Mouse (Mus musculus): ENCODE results near the gene Ptpn23.
A peak's percentile ranks its signal among the peaks of the same experiment; 100 is the strongest.
"Not testable (repeated sequence)": the region's sequence is repeated elsewhere in the genome, so short reads cannot be mapped to it uniquely, and the experiment has no call there.

Gene Ptpn23

GRCm38 (mm10) chr9:110408099-110408773 is at the start of gene Ptpn23:
TSS of gene Ptpn23 (minus strand) at chr9:110408213.
- peak; percentile 96 to 99 for DNase-seq

DNA sequence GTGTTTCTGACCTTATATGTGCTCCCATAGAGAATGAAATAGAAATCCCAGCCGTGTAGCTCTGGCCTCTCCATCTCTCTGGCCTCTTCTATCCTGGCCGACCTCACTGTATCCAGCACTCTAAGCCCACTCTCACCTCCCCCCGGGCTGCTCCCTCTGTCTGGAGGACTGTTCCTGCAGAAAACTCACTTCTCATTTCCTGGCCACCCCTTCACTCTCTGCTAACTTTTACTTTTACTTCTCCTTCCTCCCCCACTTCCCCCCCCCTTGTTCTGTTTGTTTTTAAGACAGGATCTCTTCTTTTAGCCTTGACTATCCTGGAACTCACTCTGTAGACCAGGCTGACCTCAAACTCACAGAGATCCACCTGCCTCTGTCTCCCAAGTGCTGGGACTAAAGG is 44.5 kb upstream of the Ptpn23 start:
- DNase-seq, result no peak

DNA sequence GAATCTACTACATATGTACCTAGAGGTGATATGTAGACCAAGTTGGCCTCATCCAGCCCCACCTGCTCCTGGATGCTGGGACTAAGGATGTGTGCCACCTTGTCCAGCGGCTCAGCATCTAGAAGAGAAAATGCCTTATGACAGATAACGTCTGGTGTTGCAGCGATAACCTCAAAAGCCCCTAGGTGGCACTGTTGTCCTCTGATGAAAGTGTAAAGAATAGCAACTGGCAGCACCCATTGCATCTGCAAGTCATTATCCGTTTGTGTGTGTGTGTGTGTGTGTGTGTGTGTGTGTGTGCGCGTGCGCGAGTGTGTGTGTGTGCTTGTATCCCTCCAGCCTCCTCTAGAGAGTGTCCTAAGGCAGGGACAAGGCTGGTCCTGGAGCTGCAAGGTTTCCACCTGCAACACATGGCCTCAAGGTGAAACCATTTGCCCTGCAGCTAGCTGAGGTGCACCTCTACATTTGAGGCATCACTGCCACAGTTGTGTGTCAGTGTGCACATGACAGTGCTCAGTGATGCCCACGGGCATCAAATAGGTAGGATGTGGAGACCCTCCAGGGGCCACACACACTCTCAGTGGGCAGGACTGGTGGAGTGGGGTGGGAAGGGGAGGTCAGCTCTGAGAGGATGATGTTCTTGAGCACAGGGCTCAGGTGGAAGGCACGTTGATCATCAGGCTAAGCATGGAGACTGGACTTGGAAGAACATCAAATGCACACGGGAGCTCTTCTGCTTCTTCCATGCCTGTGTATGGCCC is 41.0 kb upstream of the Ptpn23 start:
- DNase-seq, result peak; percentile 72 to 83

DNA sequence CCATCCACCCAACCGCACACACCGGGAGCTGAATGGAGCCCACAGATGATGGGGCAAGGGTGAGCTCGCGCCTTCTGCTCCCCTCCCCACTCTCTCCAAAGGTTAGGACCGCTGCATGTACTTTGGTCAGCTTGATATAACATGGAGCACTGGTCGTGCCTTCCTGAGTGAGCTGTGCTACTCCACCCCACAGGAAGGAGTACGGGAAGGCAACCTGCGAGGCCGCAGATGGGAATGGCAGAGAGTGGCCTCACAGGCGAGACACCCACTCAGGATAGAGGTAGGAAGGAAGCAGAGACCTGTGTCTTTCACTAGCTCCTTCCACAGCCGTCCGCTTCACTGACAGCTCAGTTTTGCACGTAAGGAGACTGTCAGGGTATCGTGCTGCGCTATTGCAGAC is 40.3 kb upstream of the Ptpn23 start:
- no peak for DNase-seq

DNA sequence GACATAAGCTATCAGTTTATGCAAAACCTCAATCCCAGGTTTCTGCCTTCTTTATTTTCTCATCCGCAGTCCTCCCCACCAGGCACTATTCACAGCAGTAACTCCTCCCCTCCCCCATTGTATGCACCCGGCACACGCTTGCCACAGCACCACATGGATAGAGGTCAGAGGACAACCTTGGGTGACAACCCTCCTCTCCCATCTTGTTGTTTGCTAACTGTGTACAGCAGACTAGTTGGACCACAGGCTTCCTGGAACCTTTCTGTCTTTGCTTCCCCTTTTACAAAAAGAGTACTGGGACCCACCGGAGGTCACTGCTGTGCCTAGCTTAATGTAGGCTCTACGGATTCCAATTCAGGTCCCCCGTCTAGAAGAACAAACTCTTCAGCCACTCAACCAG is 32.5 kb upstream of the Ptpn23 start:
- DNase-seq, result no peak

DNA sequence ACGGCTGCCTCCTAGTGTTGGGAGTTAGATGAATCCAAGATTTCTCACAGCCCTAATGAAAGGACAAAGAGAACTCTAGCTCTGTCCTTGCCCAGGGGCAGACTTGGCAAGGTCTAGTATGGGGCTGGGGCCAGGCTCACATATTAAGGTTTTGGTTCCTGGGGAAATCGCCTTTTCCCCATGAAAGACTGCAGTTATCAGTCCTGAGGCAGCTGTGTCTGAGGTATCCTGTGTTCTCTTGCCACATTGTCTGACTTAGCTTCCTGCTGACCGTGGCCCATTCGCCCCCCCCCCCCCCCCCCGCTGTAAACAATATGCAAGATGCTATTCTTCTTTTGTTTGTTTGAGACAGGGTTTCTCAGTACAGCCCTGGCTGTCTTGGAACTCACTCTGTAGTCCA is 32.0 kb upstream of the Ptpn23 start:
- DNase-seq, result no peak

GRCm38 (mm10) chr9:110436041-110436440 is 28.0 kb upstream of the Ptpn23 start:
- DNase-seq, result no peak

DNA sequence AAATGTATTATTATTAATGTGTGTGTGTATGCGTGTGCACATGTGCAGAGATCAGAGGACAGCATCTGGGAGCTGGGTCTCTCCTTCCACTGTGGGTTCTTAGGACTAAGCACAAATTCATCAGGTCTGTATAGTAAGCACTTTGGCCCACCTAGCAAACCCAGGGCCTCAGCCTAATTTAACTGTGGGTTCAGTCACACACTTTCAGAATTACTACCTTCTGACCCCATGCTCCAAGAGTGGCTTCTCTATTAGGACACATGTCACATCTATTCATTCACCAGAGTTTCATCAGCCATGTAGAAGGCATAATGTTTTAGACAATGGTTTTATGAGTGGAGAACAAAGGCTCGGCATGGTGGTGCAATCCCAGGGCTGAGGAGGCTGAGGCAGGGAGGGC is 25.0 kb upstream of the Ptpn23 start:
- no peak for DNase-seq

GRCm38 (mm10) chr9:110431241-110431640 is 23.2 kb upstream of the Ptpn23 start:
- DNase-seq, result no peak

GRCm38 (mm10) chr9:110419511-110420112 is 11.6 kb upstream of the Ptpn23 start, which contains the start of gene Ngp:
TSS of gene Ngp (plus strand) at chr9:110419747.
- DNase-seq, result no peak

DNA sequence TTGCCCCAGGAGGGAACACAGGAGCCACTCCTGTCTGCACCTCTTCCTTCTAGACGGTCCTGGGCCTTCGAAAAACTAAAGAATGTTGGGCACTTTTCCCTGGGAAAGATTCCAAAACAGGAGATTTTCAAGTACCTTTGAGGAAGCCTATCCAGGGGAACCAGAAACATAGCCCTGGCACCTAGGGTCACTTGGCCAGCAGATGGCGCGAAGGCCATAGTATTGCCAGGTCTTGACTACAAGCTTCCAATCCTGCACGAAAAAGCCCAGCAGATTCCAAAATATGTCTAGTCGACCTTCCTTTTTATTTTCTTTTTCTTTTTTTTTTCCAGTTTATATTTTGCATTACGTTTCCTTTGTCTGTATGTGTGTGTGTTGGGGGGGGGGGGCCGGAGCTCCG is 5.8 kb upstream of the Ptpn23 start:
- DNase-seq, result peak; percentile 41 to 68

- no peak for DNase-seq
Observed at GRCm38 (mm10) chr9:110412926-110413325, 4.9 kb upstream of the Ptpn23 start.

- peak; percentile 76 to 86 for DNase-seq
Observed at GRCm38 (mm10) chr9:110410908-110411887, 3.2 kb upstream of the Ptpn23 start.

DNA sequence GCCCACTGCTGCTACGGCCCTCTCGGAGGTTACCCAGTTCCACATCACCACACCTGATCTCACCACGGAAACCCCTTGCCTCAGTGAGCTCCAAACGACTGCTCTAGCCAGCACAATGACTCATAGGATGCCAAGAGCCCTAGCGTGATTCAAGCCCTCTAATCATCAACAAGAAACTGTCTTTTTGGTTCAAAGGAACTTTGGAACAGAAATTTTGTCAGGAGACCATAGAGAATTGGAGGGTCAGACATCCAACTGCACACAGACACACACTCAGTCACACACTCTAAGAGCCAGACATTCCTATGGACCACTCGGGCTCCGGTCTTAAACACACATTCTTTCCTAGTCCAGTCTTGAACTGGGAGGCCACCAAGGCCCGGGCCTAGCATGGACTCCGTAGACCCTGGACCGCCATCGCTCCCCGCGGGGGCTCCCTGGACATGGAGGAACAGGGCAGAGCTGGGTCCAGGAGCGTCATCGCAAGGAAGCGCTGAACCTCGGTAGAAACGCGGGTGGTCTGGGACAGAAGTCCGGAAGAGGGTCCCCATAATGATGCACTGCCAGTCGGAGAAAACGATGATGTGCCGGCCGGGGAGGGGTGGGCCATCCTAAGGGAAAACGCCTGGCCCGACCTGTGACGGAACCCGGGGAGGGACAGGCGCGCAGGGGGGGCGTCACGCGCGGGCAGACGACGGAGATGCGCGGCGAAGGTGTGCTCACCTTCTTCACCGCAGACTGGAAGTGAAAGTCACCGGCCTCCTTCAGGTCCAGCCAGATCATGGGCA is 508 bp downstream of the Ptpn23 start:
- no peak for DNase-seq

DNA sequence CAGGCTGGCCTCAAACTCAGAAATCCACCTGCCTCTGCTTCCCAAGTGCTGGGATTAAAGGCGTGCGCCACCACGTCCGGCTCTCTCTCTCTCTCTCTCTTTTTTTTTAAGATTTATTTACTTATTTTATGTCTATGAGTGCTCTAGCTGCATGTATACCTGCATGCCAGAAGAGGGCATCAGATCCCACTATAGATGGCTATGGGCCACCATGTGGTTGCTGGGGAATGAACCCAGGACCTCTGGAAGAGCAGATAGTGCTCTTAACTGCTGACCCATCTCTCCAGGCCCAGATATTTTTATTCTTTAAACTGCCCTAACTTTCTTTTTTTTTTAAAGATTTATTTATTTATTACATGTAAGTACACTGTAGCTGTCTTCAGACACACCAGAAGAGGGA is 4.8 kb downstream of the Ptpn23 start:
- not testable (repeated sequence) for DNase-seq

DNA sequence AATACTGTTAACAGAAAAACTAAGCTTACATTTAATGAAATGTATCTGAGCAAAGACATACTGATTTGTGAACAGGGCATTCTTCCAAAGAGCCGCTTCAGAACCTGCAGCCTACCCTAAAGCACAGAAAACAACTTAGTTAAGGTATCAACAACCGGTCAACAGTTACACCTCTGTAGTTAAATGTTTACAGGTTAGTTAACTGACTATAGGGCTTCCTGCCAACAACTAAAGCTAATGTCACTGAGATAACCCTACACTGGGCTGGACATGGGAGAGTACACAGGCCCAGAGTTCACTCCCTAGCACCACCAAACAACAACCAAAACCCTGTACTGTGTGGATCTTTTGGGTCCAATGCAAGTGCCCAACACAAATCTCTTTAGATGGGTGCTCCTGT is 5.3 kb downstream of the Ptpn23 start:
- no peak for DNase-seq

DNA sequence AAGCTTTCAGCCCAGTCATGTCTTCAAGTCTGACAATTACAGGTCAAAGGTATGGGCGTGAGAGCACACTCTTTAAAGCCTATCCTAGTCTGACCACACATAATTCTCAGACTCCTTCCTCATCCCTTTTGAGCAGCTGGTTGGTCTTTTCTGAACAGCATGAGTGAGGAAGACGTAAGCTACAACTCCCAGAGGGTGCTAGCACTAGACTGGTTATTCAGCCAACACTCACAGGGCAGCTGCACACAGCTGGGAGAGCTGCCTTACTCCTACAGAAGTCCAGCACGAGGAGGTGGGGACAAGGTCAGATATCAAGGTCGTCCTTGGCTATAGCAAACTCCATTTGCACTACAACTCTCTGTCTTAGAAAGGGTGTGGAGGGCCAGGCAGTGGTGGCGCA is 7.4 kb downstream of the Ptpn23 start:
- no peak for DNase-seq

- DNase-seq, result peak in 1 of 2 experiments; percentile 54
Observed at GRCm38 (mm10) chr9:110393295-110393694, 14.7 kb downstream of the Ptpn23 start.

GRCm38 (mm10) chr9:110390843-110391242 is 17.2 kb downstream of the Ptpn23 start:
- DNase-seq, result no peak

DNA sequence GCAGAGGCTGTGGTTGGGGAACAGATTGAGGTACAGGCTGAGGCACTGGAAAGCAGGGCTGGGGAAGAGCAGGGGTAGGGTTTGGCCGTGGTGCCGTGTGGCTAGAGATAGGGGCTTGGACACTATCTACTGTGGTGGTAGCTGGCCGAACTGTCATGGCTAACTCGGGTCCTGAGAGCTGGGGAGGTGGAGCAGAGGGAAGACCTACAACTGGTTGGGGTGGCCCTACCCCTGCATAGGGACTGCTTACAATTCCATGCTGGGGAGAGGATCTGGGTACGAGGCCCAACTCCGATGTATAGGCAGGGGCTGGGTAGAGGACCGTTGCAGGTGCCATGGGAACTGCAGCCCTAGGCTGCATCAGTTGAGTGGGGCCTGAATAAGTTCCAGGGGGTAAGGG is 20.0 kb downstream of the Ptpn23 start:
- no peak for DNase-seq

DNA sequence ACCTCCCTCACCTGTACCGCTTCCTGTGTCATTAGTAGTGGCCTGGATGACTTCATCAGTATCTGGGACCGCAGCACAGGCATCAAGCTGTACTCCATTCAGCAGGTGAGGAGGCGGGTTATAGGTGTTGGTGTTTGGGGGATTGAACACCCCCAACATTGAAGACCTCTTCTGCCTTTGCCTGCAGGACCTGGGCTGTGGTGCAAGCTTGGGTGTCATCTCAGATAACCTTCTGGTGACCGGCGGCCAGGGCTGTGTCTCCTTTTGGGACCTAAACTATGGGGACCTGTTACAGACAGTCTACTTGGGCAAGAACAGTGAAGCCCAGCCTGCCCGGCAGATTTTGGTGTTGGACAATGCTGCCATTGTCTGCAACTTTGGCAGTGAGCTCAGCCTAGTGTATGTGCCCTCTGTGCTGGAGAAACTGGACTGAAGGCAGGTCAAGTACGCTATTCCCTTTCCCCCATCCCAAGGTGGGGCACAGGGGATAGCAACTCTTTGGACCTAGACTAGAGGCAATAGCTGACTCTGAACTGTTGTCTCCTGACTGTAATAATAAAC is 23.6 kb downstream of the Ptpn23 start:
- DNase-seq, result no peak

DNA sequence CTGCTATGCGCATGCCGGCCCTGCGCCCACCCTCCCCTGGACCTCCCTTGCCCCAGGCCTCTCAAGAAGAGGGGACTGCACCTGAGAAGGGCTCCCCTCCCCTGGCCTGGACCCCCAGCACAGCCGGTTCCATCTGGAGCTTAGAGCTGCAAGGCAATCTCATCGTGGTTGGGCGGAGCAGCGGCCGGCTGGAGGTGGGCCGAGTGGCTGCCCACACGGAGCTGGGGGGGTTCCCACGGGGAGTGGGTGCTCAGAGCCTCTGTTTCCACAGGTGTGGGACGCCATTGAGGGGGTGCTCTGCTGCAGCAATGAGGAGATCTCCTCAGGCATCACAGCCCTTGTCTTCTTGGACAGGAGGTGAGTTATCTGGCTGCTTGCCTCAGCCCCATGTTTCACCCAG is 26.7 kb downstream of the Ptpn23 start:
- DNase-seq, result no peak
